Mouse (Mus musculus) cerebellum, adult 2 months (tissue): Measurements from ENCODE around the gene Nsd2.

Experiments used
- CTCF ChIP-seq: fragments of 200-500 bp; IDR thresholded peaks from 2 replicates; pipeline ENCODE4 v1.5.1; 2011; ENCODE audit warnings: low read depth, mild to moderate bottlenecking, control low read depth, low read length, moderate library complexity, borderline replicate concordance; ENCODE audit not compliant: insufficient read depth
- POLR2A ChIP-seq: fragments of 200-500 bp; IDR thresholded peaks from 2 replicates; pipeline ENCODE4 v1.6.1; 2011; ENCODE audit warnings: low read length, control low read depth, borderline replicate concordance; ENCODE audit not compliant: insufficient read depth

DNA sequence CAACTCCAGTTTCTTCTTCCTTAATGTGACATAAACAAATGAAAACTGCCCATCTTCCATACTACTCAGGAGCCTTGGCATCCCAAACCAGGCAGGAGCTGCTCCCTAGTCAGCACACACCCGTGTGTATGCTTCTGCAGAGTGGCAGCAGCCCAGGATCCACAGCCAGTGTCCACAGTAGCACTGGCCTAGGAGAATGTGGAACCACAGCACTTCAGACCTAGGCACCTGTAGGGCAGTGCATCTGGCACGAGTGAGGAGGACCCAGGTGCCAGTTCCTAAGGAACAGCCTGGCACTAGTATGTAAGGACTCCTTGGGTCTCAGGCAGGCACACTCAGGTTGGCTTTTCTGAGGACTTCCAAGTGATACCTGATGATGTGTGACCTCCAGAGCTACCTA, 76.6 kb downstream of the Nsd2 start:
- no peak for TF ChIP-seq CTCF
- TF ChIP-seq POLR2A: no peak
